Mouse (Mus musculus) ES-Bruce4 (cell line): ENCODE measurements around the gene Whamm.

Source experiments
- CTCF ChIP-seq: IDR thresholded peaks from one replicate; pipeline ENCODE4 v1.8.1; 2011; ENCODE audit warnings: low read depth, low read length
- EP300 ChIP-seq: IDR thresholded peaks from 2 replicates; pipeline ENCODE4 v1.6.1; 2011; ENCODE audit warnings: low read depth, low read length; ENCODE audit not compliant: insufficient read depth
- POLR2A ChIP-seq: IDR thresholded peaks from one replicate; pipeline ENCODE4 v1.8.1; 2011; ENCODE audit warnings: low read length; ENCODE audit not compliant: insufficient read depth

DNA sequence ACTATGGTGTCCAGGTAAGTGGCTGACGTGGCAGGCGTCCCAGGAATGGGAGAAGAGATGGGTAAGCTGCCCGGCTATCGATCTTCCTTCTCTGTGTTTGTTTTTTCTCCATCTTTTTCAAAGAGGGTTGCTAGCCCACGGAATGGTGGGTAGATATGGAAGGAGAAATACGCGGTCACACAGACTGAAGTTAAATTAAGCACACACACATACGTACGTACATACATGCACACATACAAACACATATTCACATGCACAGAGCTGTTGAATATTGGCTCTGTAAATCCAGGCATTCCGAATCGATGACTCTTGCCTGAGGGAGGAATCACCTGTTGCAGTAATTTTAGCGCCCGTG lies 47.4 kb upstream of the Whamm start:
- no peak for TF ChIP-seq CTCF
- TF ChIP-seq POLR2A = no peak
- no peak for TF ChIP-seq EP300
